Mouse (Mus musculus) brain, embryonic 14.5 days (tissue): ENCODE measurements around the gene Necab2.

ENCODE experiments used
- CTCF ChIP-seq: fragments of 200-500 bp; IDR thresholded peaks from 2 replicates; pipeline ENCODE4 v1.5.1; 2012; ENCODE audit warnings: inconsistent platforms, mild to moderate bottlenecking, moderate library complexity, borderline replicate concordance; ENCODE audit not compliant: insufficient read depth, insufficient read length; ENCODE audit errors: extremely low read depth
- POLR2A ChIP-seq: fragments of 200-500 bp; IDR thresholded peaks from 2 replicates; pipeline ENCODE4 v1.6.1; 2012; ENCODE audit warnings: mild to moderate bottlenecking, inconsistent platforms, borderline replicate concordance; ENCODE audit not compliant: poor library complexity, insufficient read depth, insufficient read length, severe bottlenecking; ENCODE audit errors: extremely low read depth

DNA sequence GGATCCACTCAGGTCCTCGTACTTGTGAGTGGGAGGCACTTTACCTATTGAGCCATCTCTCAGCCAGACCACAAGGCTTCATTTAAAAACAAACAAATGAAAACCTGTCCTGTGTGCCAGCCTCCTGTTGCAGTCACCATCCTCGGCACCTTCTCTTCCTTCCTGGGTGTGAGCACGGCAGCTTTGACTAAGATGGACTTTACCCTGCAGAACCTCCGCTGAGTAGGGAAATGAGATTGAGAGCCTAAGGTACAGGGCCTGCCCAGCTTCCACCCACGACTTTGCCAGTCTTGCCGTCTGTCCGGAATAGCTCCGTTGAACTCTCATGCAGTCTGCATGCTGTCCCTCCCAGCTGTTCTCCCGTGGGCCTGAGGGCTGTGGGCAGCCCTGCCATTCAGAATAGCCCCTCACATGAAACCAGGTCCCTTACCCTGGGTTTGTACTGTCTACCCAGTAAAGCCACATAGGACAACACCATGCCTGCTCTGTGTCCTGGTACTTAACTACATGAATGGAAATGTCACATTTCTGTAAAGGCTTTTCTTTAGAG, 46.3 kb upstream of the Necab2 start:
- TF ChIP-seq POLR2A (no peak), CTCF (no peak)
